ENCODE assay signal across 23 mouse cellular contexts in the genomic region with DNA sequence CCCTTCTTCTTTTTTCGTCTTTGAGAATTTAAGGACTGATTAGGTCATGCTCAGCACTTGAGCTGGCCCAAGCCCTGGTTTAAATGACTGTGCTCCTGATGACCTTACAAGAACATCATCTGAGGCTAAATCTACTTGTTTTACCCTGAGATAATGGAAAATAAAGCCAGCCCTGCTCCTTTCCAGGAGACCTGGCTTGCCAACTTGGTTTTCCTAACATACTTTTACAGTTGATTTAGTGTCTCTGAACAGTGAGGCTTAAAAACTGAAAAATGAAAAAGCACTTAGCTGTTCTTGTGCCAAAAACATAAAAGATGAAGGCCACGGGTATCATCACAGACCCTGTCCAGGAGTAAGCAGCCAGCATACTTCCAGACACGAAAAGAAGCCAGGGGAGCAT. TPM values are rescaled to one million over a fixed set of nuclear protein-coding genes. Genes with fewer than 3 reads are reported as not detected.
"Had no signal": no experiment of that assay in that cellular context is flagged by ENCODE, and none has a peak within 500 bp of the region (broad histone marks: within the 10 kb centered on the region; RNA-seq: fewer than 3 reads in every experiment).

No protein-coding gene starts in this region.

- H3K4me3 ChIP-seq: left cerebral cortex, adult 2 months; limb, embryonic 12.5 days; liver, embryonic 13.5 days; neural tube, embryonic 12.5 days; neural tube, embryonic 15.5 days had no signal

- H3K27me3 ChIP-seq: liver, embryonic 13.5 days; neural tube, embryonic 12.5 days; neural tube, embryonic 15.5 days had no signal

- H3K36me3 ChIP-seq: limb, embryonic 12.5 days; liver, embryonic 13.5 days; neural tube, embryonic 12.5 days; neural tube, embryonic 15.5 days had no signal

- H3K27ac ChIP-seq: kidney, postnatal 0 days; left cerebral cortex, adult 2 months; limb, embryonic 12.5 days; liver, embryonic 13.5 days; neural tube, embryonic 12.5 days; neural tube, embryonic 15.5 days had no signal

- H3K9ac ChIP-seq: limb, embryonic 12.5 days; liver, embryonic 13.5 days; neural tube, embryonic 12.5 days; neural tube, embryonic 15.5 days had no signal

- H3K9me3 ChIP-seq: limb, embryonic 12.5 days; liver, embryonic 13.5 days; neural tube, embryonic 12.5 days; neural tube, embryonic 15.5 days had no signal

- DNase-seq: kidney, adult 2 months; kidney, postnatal 36 days; layer of hippocampus, postnatal 36 days; liver, embryonic 13.5 days; lung, adult 2 months; lung, postnatal 14 days; lung, postnatal 4 days; midbrain, embryonic 14.5 days; right cerebral cortex, adult 18-20 months; right cerebral cortex, postnatal 14 days; right cerebral cortex, postnatal 4 days; spleen, adult 18-20 months; thymus, adult 2 months; thymus, postnatal 14 days; thymus, postnatal 4 days had no signal

- H3K4me1 ChIP-seq: liver, embryonic 13.5 days had no signal

- H3K4me2 ChIP-seq: limb, embryonic 12.5 days; liver, embryonic 13.5 days; midbrain, embryonic 11.5 days; neural tube, embryonic 12.5 days; neural tube, embryonic 15.5 days had no signal

RNA-seq across cellular contexts. Expression of gene Pamr1, which starts 13.0 kb away (rescaled TPM):
- total RNA-seq: megakaryocyte progenitor cell, adult 5-6 weeks; megakaryocyte-erythroid progenitor cell, adult 5-6 weeks had no signal
